Mouse (Mus musculus) cortical plate, adult 2 months (tissue): ENCODE data around the gene Plekha4. TPM values are rescaled to one million over a fixed set of nuclear protein-coding genes. Genes with fewer than 3 reads are reported as not detected.

Experiments
- H3K27ac ChIP-seq: fragments of 200-500 bp; 2 replicates; pipeline ENCODE4 v1.5.1; 2012; ENCODE audit warnings: low read length, control low read depth, inconsistent platforms; ENCODE audit not compliant: insufficient read depth
- H3K4me1 ChIP-seq: fragments of 200-500 bp; 2 replicates; pipeline ENCODE4 v1.6.1; 2011; ENCODE audit warnings: low read length; ENCODE audit not compliant: control insufficient read depth, insufficient read depth
- H3K4me3 ChIP-seq: fragments of 200-500 bp; 2 replicates; pipeline ENCODE4 v1.5.1; 2011; ENCODE audit warnings: mild to moderate bottlenecking, low read length, control low read depth; ENCODE audit not compliant: insufficient read depth
- CTCF ChIP-seq: fragments of 200-500 bp; IDR thresholded peaks from 2 replicates; pipeline ENCODE4 v1.5.1; 2011; ENCODE audit warnings: mild to moderate bottlenecking, control low read depth, low read length; ENCODE audit not compliant: insufficient read depth; ENCODE audit errors: extremely low read depth
- POLR2A ChIP-seq: fragments of 200-500 bp; IDR thresholded peaks from 2 replicates; pipeline ENCODE4 v1.6.1; 2011; ENCODE audit warnings: mild to moderate bottlenecking, low read length, control low read depth; ENCODE audit not compliant: insufficient read depth; ENCODE audit errors: extremely low read depth
- polyA plus RNA-seq: library from polyadenylated mRNA; depleted of rRNA; stranded (reverse); fragments of >200 nt; gene quantifications from 2 replicates; pipeline ENCODE4 v1.2.3, GENCODE M21; 2012; rRNA removed

Plekha4 gene
- polyA plus RNA-seq, 1 experiment = 5.1 TPM

DNA sequence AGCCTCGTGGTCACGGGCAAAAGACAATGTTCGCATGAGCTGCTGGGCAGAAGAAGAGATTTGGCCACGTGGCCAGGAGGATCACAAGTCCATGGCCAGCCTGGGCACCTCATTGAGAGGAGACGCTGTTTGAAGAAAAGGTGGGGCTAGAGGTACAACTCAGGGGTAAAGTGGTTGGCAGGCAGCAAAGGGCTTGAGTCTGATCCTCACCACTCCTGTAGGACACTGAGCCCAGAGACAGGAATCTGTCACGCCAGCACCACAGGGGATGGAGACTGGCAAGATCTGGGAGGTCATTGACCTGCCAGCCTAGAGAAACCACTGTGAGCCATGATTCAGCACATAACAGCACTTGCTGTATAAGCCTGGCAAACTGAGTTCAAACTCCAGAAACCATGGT lies 71.4 kb downstream of the Plekha4 start:
- no peaks in the 10 kb centered on the region for H3K4me1 ChIP-seq
- no peak overlapping the region for H3K4me3 ChIP-seq
- TF ChIP-seq CTCF = no peak
- no peak for TF ChIP-seq POLR2A
- H3K27ac ChIP-seq = no peak overlapping the region

DNA sequence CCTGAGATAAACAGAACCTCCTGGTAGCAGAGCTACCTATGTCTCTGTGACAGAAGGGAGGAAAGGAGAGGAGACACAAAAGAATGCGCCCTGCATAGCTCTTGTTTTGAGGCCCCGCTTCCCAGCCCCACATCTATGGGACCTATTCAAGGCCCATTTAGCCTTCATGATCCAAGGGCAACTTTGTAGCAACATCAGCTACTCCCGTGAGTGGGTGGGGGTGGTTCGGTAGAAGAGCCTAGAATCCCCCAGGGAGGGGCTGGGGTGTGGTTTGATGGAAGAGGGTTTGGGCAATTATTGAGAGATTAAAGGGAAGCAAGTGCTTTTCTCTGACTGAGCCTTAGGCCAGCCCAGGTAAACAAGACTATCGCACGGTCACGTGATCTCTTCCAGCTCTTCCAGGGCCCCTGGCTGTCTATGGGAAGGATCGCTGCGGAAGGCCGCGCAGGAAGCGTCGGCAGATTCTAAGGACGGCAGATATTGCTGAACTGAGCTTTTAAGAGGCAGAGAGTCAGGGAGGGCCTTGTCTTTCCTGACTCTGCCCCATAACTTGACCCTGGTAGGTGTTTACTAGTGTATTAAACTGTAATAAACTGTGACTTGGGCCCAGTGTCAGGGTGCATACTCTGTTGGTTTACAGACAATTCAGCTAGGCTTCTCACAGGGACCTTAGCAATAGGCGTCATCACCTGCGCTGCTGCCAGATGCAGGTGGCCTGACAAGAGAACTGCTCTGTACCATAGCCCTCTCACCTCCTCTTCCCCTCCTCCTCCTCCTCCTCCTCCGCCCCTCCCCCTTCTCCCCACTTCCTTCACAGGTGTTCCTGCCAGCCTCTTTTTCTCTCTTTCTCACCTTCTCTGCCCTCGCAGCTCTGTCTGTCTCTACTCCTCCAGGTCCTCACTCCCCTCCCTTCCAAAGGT lies 73.1 kb downstream of the Plekha4 start:
- no peak overlapping the region for H3K27ac ChIP-seq
- H3K4me3 ChIP-seq = no peak overlapping the region
- no peak for TF ChIP-seq POLR2A
- no peak for TF ChIP-seq CTCF
- no peaks in the 10 kb centered on the region for H3K4me1 ChIP-seq

Other genes starting within 250 kb of the Plekha4 start
- 0.08 and 0.30 TPM in 2 replicates for gene Slc6a21, start 248.8 kb upstream of the Plekha4 start, polyA plus RNA-seq
- 29.1 and 35.1 TPM in 2 replicates for gene Trpm4, start 192.6 kb upstream of the Plekha4 start, polyA plus RNA-seq
- gene Hrc, start 191.0 kb upstream of the Plekha4 start, polyA plus RNA-seq = 0.35 and 0.55 TPM in 2 replicates
- 164 and 167 TPM in 2 replicates for gene Ppfia3, start 159.3 kb upstream of the Plekha4 start, polyA plus RNA-seq
- 336 TPM in 2 replicates for gene Lin7b, start 155.7 kb upstream of the Plekha4 start, polyA plus RNA-seq
- gene Snrnp70, start 130.6 kb upstream of the Plekha4 start, polyA plus RNA-seq = 720 and 793 TPM in 2 replicates
- gene Kcna7, start 120.7 kb upstream of the Plekha4 start, polyA plus RNA-seq = not detected in 2 replicates
- gene Ntf5, start 112.6 kb upstream of the Plekha4 start, polyA plus RNA-seq = 0.04 and 0.08 TPM in 2 replicates
- gene Lhb, start 105.5 kb upstream of the Plekha4 start, polyA plus RNA-seq = 0.17 TPM in 1 of 2 replicates, not detected in the other
- 25.7 and 26.4 TPM in 2 replicates for gene Gys1, start 91.5 kb upstream of the Plekha4 start, polyA plus RNA-seq
- gene Ruvbl2, start 88.2 kb upstream of the Plekha4 start, polyA plus RNA-seq = 41.7 and 47.4 TPM in 2 replicates
- 588 and 637 TPM in 2 replicates for gene Ftl1, start 66.4 kb upstream of the Plekha4 start, polyA plus RNA-seq
- 99.4 and 103 TPM in 2 replicates for gene Bax, start 59.4 kb upstream of the Plekha4 start, polyA plus RNA-seq
- 0.11 and 0.13 TPM in 2 replicates for gene Tulp2, start 44.5 kb upstream of the Plekha4 start, polyA plus RNA-seq
- 0.19 TPM in 1 of 2 replicates, not detected in the other for gene Gm45808, start 39.5 kb upstream of the Plekha4 start, polyA plus RNA-seq
- gene Dhdh, start 37.5 kb upstream of the Plekha4 start, polyA plus RNA-seq = 5.9 and 6.5 TPM in 2 replicates
- 88.2 and 99.6 TPM in 2 replicates for gene Nucb1, start 15.9 kb upstream of the Plekha4 start, polyA plus RNA-seq
- gene Ppp1r15a, start 62 bp upstream of the Plekha4 start, polyA plus RNA-seq = 19.4 and 20.0 TPM in 2 replicates
- 0.45 and 0.54 TPM in 2 replicates for gene Hsd17b14, start 28.6 kb downstream of the Plekha4 start, polyA plus RNA-seq
- gene Bcat2, start 43.8 kb downstream of the Plekha4 start, polyA plus RNA-seq = 26.1 and 26.5 TPM in 2 replicates
- gene Fgf21, start 89.2 kb downstream of the Plekha4 start, polyA plus RNA-seq = not detected in 2 replicates
- 0.09 and 0.15 TPM in 2 replicates for gene Fut1, start 91.0 kb downstream of the Plekha4 start, polyA plus RNA-seq
- gene Izumo1, start 95.5 kb downstream of the Plekha4 start, polyA plus RNA-seq = 0.09 and 0.13 TPM in 2 replicates
- gene Rasip1, start 101.2 kb downstream of the Plekha4 start, polyA plus RNA-seq = 6.9 and 7.8 TPM in 2 replicates
- 5.2 and 7.1 TPM in 2 replicates for gene Mamstr, start 113.6 kb downstream of the Plekha4 start, polyA plus RNA-seq
- 0.21 and 0.28 TPM in 2 replicates for gene Fut2, start 140.1 kb downstream of the Plekha4 start, polyA plus RNA-seq
- gene Ntn5, start 157.7 kb downstream of the Plekha4 start, polyA plus RNA-seq = 20.9 and 26.3 TPM in 2 replicates
- gene Sec1, start 168.1 kb downstream of the Plekha4 start, polyA plus RNA-seq = 6.6 and 8.0 TPM in 2 replicates
- 351 and 377 TPM in 2 replicates for gene Car11, start 173.5 kb downstream of the Plekha4 start, polyA plus RNA-seq
- gene Dbp, start 178.8 kb downstream of the Plekha4 start, polyA plus RNA-seq = 251 and 257 TPM in 2 replicates
- gene Rpl18, start 189.1 kb downstream of the Plekha4 start, polyA plus RNA-seq = 255 and 261 TPM in 2 replicates
- gene Sphk2, start 191.7 kb downstream of the Plekha4 start, polyA plus RNA-seq = 22.5 and 23.5 TPM in 2 replicates
- gene Fam83e, start 194.9 kb downstream of the Plekha4 start, polyA plus RNA-seq = 0.19 and 0.21 TPM in 2 replicates
- gene Spaca4, start 199.5 kb downstream of the Plekha4 start, polyA plus RNA-seq = not detected in 2 replicates